ENCODE assay signal across 12 mouse cellular contexts in genomic region chr11:90666144-90666757, GRCm38 (mm10). TPM values are rescaled to one million over a fixed set of nuclear protein-coding genes. Genes with fewer than 3 reads are reported as not detected.
DNase-seq lines count a peak whose midpoint lies in the region; ATAC-seq and TF ChIP-seq lines count a peak whose summit lies in the region.
"Had no signal": no experiment of that assay in that cellular context is flagged by ENCODE, and none has a peak within 500 bp of the region (broad histone marks: within the 10 kb centered on the region; RNA-seq: fewer than 3 reads in every experiment).

No protein-coding gene starts in this region.

- no peak for TF ChIP-seq CTCF in MEL (IDR thresholded peaks at IDR 0.05 in 2 of 3, conservative IDR thresholded peaks at IDR 0.05 in 1 of 3; ENCODE audit: control insufficient read depth in 1 of 3, insufficient read depth in 1 of 3, low read depth in 2 of 3, low read length in 3 of 3, poor library complexity in 1 of 3, severe bottlenecking in 1 of 3)
- TF ChIP-seq CTCF in embryonic fibroblast, embryonic 13.5 days (IDR thresholded peaks at IDR 0.05; ENCODE audit: borderline replicate concordance, insufficient read depth, low read length) = no peak
- no peak for TF ChIP-seq CTCF in cerebellum, adult 2 months (IDR thresholded peaks at IDR 0.05; ENCODE audit: borderline replicate concordance, insufficient read depth, low read depth, low read length)

- no peak for TF ChIP-seq POLR2A in MEL (IDR thresholded peaks at IDR 0.05; ENCODE audit: control insufficient read depth in 1 of 2, insufficient read depth in 1 of 2, low read depth in 1 of 2, low read length in 2 of 2, poor library complexity in 1 of 2)
- no peak for TF ChIP-seq POLR2A in embryonic fibroblast, embryonic 13.5 days (IDR thresholded peaks at IDR 0.05; ENCODE audit: low read depth, low read length)
- no peak for TF ChIP-seq POLR2A in cerebellum, adult 2 months (IDR thresholded peaks at IDR 0.05; ENCODE audit: borderline replicate concordance, insufficient read depth, low read length)

- no peaks in the 10 kb centered on the region for H3K27me3 ChIP-seq in hindbrain, embryonic 10.5 days (ENCODE audit: insufficient read depth, poor library complexity, severe bottlenecking)
- no peaks in the 10 kb centered on the region for H3K27me3 ChIP-seq in hindbrain, embryonic 12.5 days
- no peaks in the 10 kb centered on the region for H3K27me3 ChIP-seq in MEL (ENCODE audit: control insufficient read depth in 1 of 2, insufficient read depth in 2 of 2, low read length in 2 of 2)
- H3K27me3 ChIP-seq in liver, embryonic 12.5 days (replicated peaks) = no peaks in the 10 kb centered on the region
- no peaks in the 10 kb centered on the region for H3K27me3 ChIP-seq in cerebellum, adult 2 months (ENCODE audit: control insufficient read depth, insufficient read depth, low read length)
- H3K27me3 ChIP-seq: megakaryocyte, embryonic 14.5 days had no signal

- H3K27ac ChIP-seq in hindbrain, embryonic 10.5 days = peak overlapping the region; percentile 2; the same call in 1 of the 2 replicates
- no peak overlapping the region for H3K27ac ChIP-seq in hindbrain, embryonic 12.5 days
- peak overlapping the region; percentile 63 for H3K27ac ChIP-seq in MEL (ENCODE audit: control insufficient read depth, low read depth, low read length)
- H3K27ac ChIP-seq in embryonic fibroblast, embryonic 13.5 days (ENCODE audit: insufficient read depth, low read length) = peak overlapping the region; percentile 58
- H3K27ac ChIP-seq in liver, embryonic 12.5 days = peak overlapping the region; percentile 99
- H3K27ac ChIP-seq in cerebellum, adult 2 months (ENCODE audit: insufficient read depth, low read length) = no peak overlapping the region
- H3K27ac ChIP-seq: gastrocnemius, adult 2 months had no signal

- TF ChIP-seq RAD21 in MEL (IDR thresholded peaks at IDR 0.05; ENCODE audit: low read depth, low read length) = no peak

- H3K9me3 ChIP-seq in hindbrain, embryonic 10.5 days = no peaks in the 10 kb centered on the region
- no peaks in the 10 kb centered on the region for H3K9me3 ChIP-seq in hindbrain, embryonic 12.5 days (replicated peaks)
- no peaks in the 10 kb centered on the region for H3K9me3 ChIP-seq in MEL (replicated peaks; ENCODE audit: insufficient read depth, low read length)
- H3K9me3 ChIP-seq in liver, embryonic 12.5 days (replicated peaks) = no peaks in the 10 kb centered on the region
- H3K9me3 ChIP-seq: megakaryocyte, embryonic 14.5 days had no signal

- no peak for ATAC-seq in hindbrain, embryonic 12.5 days (ENCODE audit: low FRiP score)
- peak; percentile 67 for ATAC-seq in liver, embryonic 12.5 days

- peaks cover 20% of the 10 kb centered on the region; the same call in 1 of the 2 replicates for H3K36me3 ChIP-seq in hindbrain, embryonic 10.5 days
- H3K36me3 ChIP-seq in hindbrain, embryonic 12.5 days = no peaks in the 10 kb centered on the region
- H3K36me3 ChIP-seq in MEL (ENCODE audit: control insufficient read depth in 1 of 2, insufficient read depth in 2 of 2, low read length in 2 of 2) = peaks cover 2 to 48% of the 10 kb centered on the region in 2 experiments
- peaks cover 44% of the 10 kb centered on the region for H3K36me3 ChIP-seq in liver, embryonic 12.5 days

- H3K4me2 ChIP-seq in hindbrain, embryonic 12.5 days (replicated peaks) = no peak overlapping the region
- peak overlapping the region; percentile 66 for H3K4me2 ChIP-seq in liver, embryonic 12.5 days

- no peaks in the 10 kb centered on the region for H3K79me2 ChIP-seq in MEL (ENCODE audit: control insufficient read depth, insufficient read depth, low read length, poor library complexity)

- TF ChIP-seq EP300 in MEL (IDR thresholded peaks at IDR 0.05; ENCODE audit: low read depth in 1 of 2, low read length in 2 of 2) = peak; percentile 13 to 59; a peak in 1 of 4 replicates

- no peak overlapping the region for H3K4me3 ChIP-seq in hindbrain, embryonic 10.5 days
- H3K4me3 ChIP-seq in hindbrain, embryonic 12.5 days = no peak overlapping the region
- H3K4me3 ChIP-seq in MEL (ENCODE audit: control insufficient read depth in 1 of 2, insufficient read depth in 1 of 2, low read depth in 2 of 2, low read length in 2 of 2) = no peak overlapping the region; a peak in 1 of 4 replicates
- no peak overlapping the region for H3K4me3 ChIP-seq in embryonic fibroblast, embryonic 13.5 days (ENCODE audit: insufficient read depth, low read length)
- H3K4me3 ChIP-seq in liver, embryonic 12.5 days = peak overlapping the region; percentile 9; the same call in 1 of the 2 replicates
- H3K4me3 ChIP-seq in cerebellum, adult 2 months (replicated peaks; ENCODE audit: insufficient read depth, low read depth, low read length) = no peak overlapping the region
- H3K4me3 ChIP-seq: gastrocnemius, adult 2 months had no signal

- no peak overlapping the region for H3K9ac ChIP-seq in hindbrain, embryonic 12.5 days
- H3K9ac ChIP-seq in MEL (ENCODE audit: control insufficient read depth, low read depth, low read length, poor library complexity, severe bottlenecking) = peak overlapping the region; percentile 26
- peak overlapping the region; percentile 60 for H3K9ac ChIP-seq in liver, embryonic 12.5 days

- no peak for DNase-seq in hindbrain, embryonic 10.5 days (ENCODE audit: low spot score)
- DNase-seq in MEL (ENCODE audit: low read depth, low spot score) = peak; percentile 81
- DNase-seq in spleen, adult 18-20 months = no peak
- no peak for DNase-seq in right cerebral cortex, postnatal 10 days (ENCODE audit: low spot score in 2 of 2)
- no peak for DNase-seq in cerebellum, adult 2 months
- DNase-seq: cerebellum, postnatal 14 days; gastrocnemius, adult 2 months; kidney, adult 2 months had no signal

- 68% methylated on average over 3 of the region's 3 CpGs for WGBS in hindbrain, embryonic 10.5 days
- WGBS in hindbrain, embryonic 12.5 days = 60% methylated on average over 3 of the region's 3 CpGs
- WGBS in liver, embryonic 12.5 days (ENCODE audit: insufficient replicate concordance) = 19% methylated on average over 3 of the region's 3 CpGs
- WGBS in cerebellum, adult 2 months = 77% methylated on average over 3 of the region's 3 CpGs

- peaks cover 32% of the 10 kb centered on the region for H3K4me1 ChIP-seq in hindbrain, embryonic 10.5 days (replicated peaks)
- H3K4me1 ChIP-seq in hindbrain, embryonic 12.5 days = peaks cover 22% of the 10 kb centered on the region
- peaks cover 39 to 44% of the 10 kb centered on the region in 2 experiments for H3K4me1 ChIP-seq in MEL (ENCODE audit: control insufficient read depth in 1 of 2, insufficient read depth in 2 of 2, low read length in 2 of 2)
- H3K4me1 ChIP-seq in embryonic fibroblast, embryonic 13.5 days (ENCODE audit: control insufficient read depth, insufficient read depth, low read length) = peaks cover 11% of the 10 kb centered on the region
- peaks cover 65% of the 10 kb centered on the region for H3K4me1 ChIP-seq in liver, embryonic 12.5 days
- H3K4me1 ChIP-seq in cerebellum, adult 2 months (ENCODE audit: control insufficient read depth, insufficient read depth, low read length) = no peaks in the 10 kb centered on the region

TF ChIP-seq in MEL, 35 proteins besides CTCF, POLR2A, EP300 and RAD21:
- TF ChIP-seq ETS1 (IDR thresholded peaks at IDR 0.05; ENCODE audit: low read depth, low read length) (peak; percentile 27; the same call in 1 of the 2 replicates), RCOR1 (IDR thresholded peaks at IDR 0.05; ENCODE audit: low read depth, low read length) (0 out of 2 replicates have a peak, but pooled peaks have one; percentile 22), TCF12 (IDR thresholded peaks at IDR 0.05; ENCODE audit: low read depth, low read length) (0 out of 2 replicates have a peak, but pooled peaks have one; percentile 22), ZMIZ1 (IDR thresholded peaks at IDR 0.05; ENCODE audit: low read depth, low read length) (no peak)

RNA-seq across cellular contexts. Expression of gene Tom1l1, which starts 21.9 kb away (rescaled TPM):
- polyA plus RNA-seq in hindbrain, embryonic 10.5 days (2016; fragmentation: Nextera tagmentation; extraction: Ambion mirVana) = 15.6 and 21.8 TPM in 2 replicates
- polyA plus RNA-seq in hindbrain, embryonic 12.5 days (2016; fragmentation: Nextera tagmentation; extraction: Ambion mirVana) = 15.5 and 17.0 TPM in 2 replicates
- 25.4 and 34.7 TPM in 2 replicates for total RNA-seq in MEL (2012; rRNA removed)
- 10 to 100 TPM in 1 of 2 experiments, not detected in 1; 41.3 TPM for polyA plus RNA-seq in MEL (2012; ENCODE audit: insufficient read depth in 1 of 2, insufficient read length in 2 of 2, low read depth in 1 of 2, low replicate concordance in 2 of 2, missing spikeins in 1 of 2)
- 27.1 and 36.7 TPM in 2 replicates for polyA plus RNA-seq in embryonic fibroblast, embryonic 13.5 days (2011; ENCODE audit: insufficient read length, low read depth, missing spikeins)
- 60.4 and 64.9 TPM in 2 replicates for polyA plus RNA-seq in liver, embryonic 12.5 days (2016; fragmentation: Nextera tagmentation; extraction: Ambion mirVana)
- 17.3 and 19.0 TPM in 2 replicates for polyA plus RNA-seq in cerebellum, adult 2 months (2012; rRNA removed)

RNA-seq across cellular contexts. Expression of gene Cox11, which starts 28.3 kb away (rescaled TPM):
- polyA plus RNA-seq in hindbrain, embryonic 10.5 days (2016; fragmentation: Nextera tagmentation; extraction: Ambion mirVana) = 31.9 and 32.4 TPM in 2 replicates
- polyA plus RNA-seq in hindbrain, embryonic 12.5 days (2016; fragmentation: Nextera tagmentation; extraction: Ambion mirVana) = 39.2 and 47.1 TPM in 2 replicates
- total RNA-seq in MEL (2012; rRNA removed) = 19.3 and 22.1 TPM in 2 replicates
- 10 to 100 TPM in 1 of 2 experiments, not detected in 1; 21.0 TPM for polyA plus RNA-seq in MEL (2012; ENCODE audit: insufficient read depth in 1 of 2, insufficient read length in 2 of 2, low read depth in 1 of 2, low replicate concordance in 2 of 2, missing spikeins in 1 of 2)
- 14.7 and 18.6 TPM in 2 replicates for polyA plus RNA-seq in embryonic fibroblast, embryonic 13.5 days (2011; ENCODE audit: insufficient read length, low read depth, missing spikeins)
- 38.2 and 40.5 TPM in 2 replicates for polyA plus RNA-seq in liver, embryonic 12.5 days (2016; fragmentation: Nextera tagmentation; extraction: Ambion mirVana)
- polyA plus RNA-seq in cerebellum, adult 2 months (2012; rRNA removed) = 31.5 and 31.7 TPM in 2 replicates

RNA-seq across cellular contexts. Expression of gene Stxbp4, which starts 28.4 kb away (rescaled TPM):
- 33.8 and 36.1 TPM in 2 replicates for polyA plus RNA-seq in hindbrain, embryonic 10.5 days (2016; fragmentation: Nextera tagmentation; extraction: Ambion mirVana)
- 37.6 and 38.6 TPM in 2 replicates for polyA plus RNA-seq in hindbrain, embryonic 12.5 days (2016; fragmentation: Nextera tagmentation; extraction: Ambion mirVana)
- 3.5 and 4.0 TPM in 2 replicates for total RNA-seq in MEL (2012; rRNA removed)
- 1 to 10 TPM in 1 of 2 experiments, not detected in 1; 4.9 TPM for polyA plus RNA-seq in MEL (2012; ENCODE audit: insufficient read depth in 1 of 2, insufficient read length in 2 of 2, low read depth in 1 of 2, low replicate concordance in 2 of 2, missing spikeins in 1 of 2)
- 21.9 and 23.3 TPM in 2 replicates for polyA plus RNA-seq in embryonic fibroblast, embryonic 13.5 days (2011; ENCODE audit: insufficient read length, low read depth, missing spikeins)
- polyA plus RNA-seq in liver, embryonic 12.5 days (2016; fragmentation: Nextera tagmentation; extraction: Ambion mirVana) = 11.2 and 12.9 TPM in 2 replicates
- 7.4 and 8.1 TPM in 2 replicates for polyA plus RNA-seq in cerebellum, adult 2 months (2012; rRNA removed)

Comparison
In these comparisons a context has a peak if more than half of its experiments do, and no peak if none do; other contexts are left out.
1. H3K27ac ChIP-seq: peak in hindbrain, embryonic 10.5 days (single experiment), MEL (single experiment), embryonic fibroblast, embryonic 13.5 days (single experiment) and liver, embryonic 12.5 days (single experiment); none in hindbrain, embryonic 12.5 days (single experiment) and cerebellum, adult 2 months (single experiment).